Mouse (Mus musculus) layer of hippocampus, adult 18-20 months (tissue): ENCODE results near the gene Necab2. TPM values are rescaled to one million over a fixed set of nuclear protein-coding genes. Genes with fewer than 3 reads are reported as not detected.

Source experiments
- DNase-seq, 2 experiments: peaks; one replicate each; pipeline ENCODE4 v3.0.0; 2022; ENCODE audit warnings: low spot score in 2 of 2
- total RNA-seq, 2 experiments: library from RNA; stranded (reverse); gene quantifications; 2 replicates each; pipeline ENCODE4 v1.2.3; 2021

Necab2 gene
- total RNA-seq, 2 experiments from 2014 or later, result 124 to 125 TPM

- DNase-seq, result peak; percentile 56 to 70
These were observed 3.1 kb downstream of the Necab2 start for GRCm38 (mm10) chr8:119449627-119450026.

- no peak for DNase-seq
These were observed 4.6 kb downstream of the Necab2 start for GRCm38 (mm10) chr8:119451131-119451530.

- no peak for DNase-seq
These were observed 6.4 kb downstream of the Necab2 start for GRCm38 (mm10) chr8:119452919-119453318.

GRCm38 (mm10) chr8:119456045-119456444 is 9.5 kb downstream of the Necab2 start:
- no peak for DNase-seq

- peak in 1 of 2 experiments; percentile 50 for DNase-seq
These were observed 13.2 kb downstream of the Necab2 start for GRCm38 (mm10) chr8:119459724-119460123.

- no peak for DNase-seq
These were observed 14.8 kb downstream of the Necab2 start for GRCm38 (mm10) chr8:119461356-119461755.

GRCm38 (mm10) chr8:119463709-119464108 is 17.2 kb downstream of the Necab2 start:
- peak in 1 of 2 experiments; percentile 47 for DNase-seq

- peak; percentile 57 to 68 for DNase-seq
These were observed 19.6 kb downstream of the Necab2 start for GRCm38 (mm10) chr8:119466105-119466504.

GRCm38 (mm10) chr8:119466794-119467193 is 20.3 kb downstream of the Necab2 start:
- DNase-seq, result no peak

- no peak for DNase-seq
These were observed 21.6 kb downstream of the Necab2 start for GRCm38 (mm10) chr8:119468091-119468490.

- no peak for DNase-seq
These were observed 32.2 kb downstream of the Necab2 start for GRCm38 (mm10) chr8:119478684-119479083.

- DNase-seq, result no peak
These were observed 37.8 kb downstream of the Necab2 start for GRCm38 (mm10) chr8:119484145-119484896.

GRCm38 (mm10) chr8:119487093-119487492 is 40.6 kb downstream of the Necab2 start:
- DNase-seq, result no peak

- peak in 1 of 2 experiments; percentile 63 for DNase-seq
These were observed 50.3 kb downstream of the Necab2 start for GRCm38 (mm10) chr8:119496848-119497247.

- DNase-seq, result no peak
These were observed 53.3 kb downstream of the Necab2 start for GRCm38 (mm10) chr8:119499836-119500235.

GRCm38 (mm10) chr8:119501598-119501997 is 55.1 kb downstream of the Necab2 start, which contains the start of gene Slc38a8:
Gene Slc38a8, minus strand, starts transcription at chr8:119501698.
- DNase-seq, result no peak

- DNase-seq, result no peak
These were observed 55.6 kb downstream of the Necab2 start for GRCm38 (mm10) chr8:119502111-119502510.

GRCm38 (mm10) chr8:119503191-119503767 is 56.8 kb downstream of the Necab2 start:
- no peak for DNase-seq

GRCm38 (mm10) chr8:119505488-119505887 is 59.0 kb downstream of the Necab2 start:
- DNase-seq, result no peak

- no peak for DNase-seq
These were observed 59.6 kb downstream of the Necab2 start for GRCm38 (mm10) chr8:119506106-119506505.

GRCm38 (mm10) chr8:119510471-119510870 is 64.0 kb downstream of the Necab2 start:
- DNase-seq, result no peak

GRCm38 (mm10) chr8:119511722-119512121 is 65.2 kb downstream of the Necab2 start:
- no peak for DNase-seq

GRCm38 (mm10) chr8:119513405-119513804 is 66.9 kb downstream of the Necab2 start:
- DNase-seq, result no peak
